Mouse (Mus musculus): ENCODE measurements around the gene Rasgrp3.

Gene Rasgrp3

GRCm38 (mm10) chr17:75506097-75506675 lies 70.5 kb downstream of the Rasgrp3 start:
- DNase-seq: no peak

DNA sequence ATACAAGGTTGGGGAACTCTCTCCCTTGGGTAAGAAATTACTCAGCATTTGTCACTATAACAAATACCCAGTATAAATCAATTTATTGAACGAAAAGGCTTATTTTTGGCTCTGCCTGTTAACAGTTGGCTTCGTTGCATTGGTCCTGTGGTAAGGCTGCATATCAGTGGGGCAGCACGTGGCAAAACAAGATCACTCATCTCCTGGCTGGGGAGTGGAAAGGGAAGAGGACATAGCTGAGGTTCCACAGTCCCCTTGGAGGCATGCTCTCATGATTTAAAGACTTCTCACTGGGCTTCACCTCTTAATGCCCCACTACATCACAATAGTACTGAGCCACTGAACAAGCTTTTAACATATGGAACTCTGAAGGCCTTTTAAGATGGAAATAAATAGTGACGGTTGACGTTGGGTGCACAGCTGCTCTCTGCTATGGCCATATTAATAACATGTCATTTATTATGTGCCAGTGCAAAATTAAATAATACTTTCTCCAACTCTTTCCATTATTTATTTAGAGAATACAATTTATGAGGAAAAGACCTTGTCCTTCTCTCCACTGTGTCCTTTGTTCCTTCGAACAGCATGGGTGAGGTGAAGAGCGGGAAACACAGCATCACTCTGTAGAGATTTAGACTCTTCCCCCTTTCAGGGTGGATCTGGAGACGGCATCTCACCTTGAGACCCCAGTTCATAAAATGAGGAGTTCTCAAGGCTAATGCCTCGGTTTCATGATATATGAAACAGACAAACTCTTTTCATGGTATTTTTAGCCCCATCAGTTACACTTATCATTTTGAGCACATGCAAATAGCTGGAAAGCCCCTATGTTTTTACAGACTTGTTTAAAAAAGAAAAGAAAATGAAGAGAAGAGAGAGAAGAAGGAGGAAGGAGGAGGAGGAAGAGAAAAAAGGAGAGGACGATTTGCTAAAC lies 71.3 kb downstream of the Rasgrp3 start:
- DNase-seq: no peak

DNA sequence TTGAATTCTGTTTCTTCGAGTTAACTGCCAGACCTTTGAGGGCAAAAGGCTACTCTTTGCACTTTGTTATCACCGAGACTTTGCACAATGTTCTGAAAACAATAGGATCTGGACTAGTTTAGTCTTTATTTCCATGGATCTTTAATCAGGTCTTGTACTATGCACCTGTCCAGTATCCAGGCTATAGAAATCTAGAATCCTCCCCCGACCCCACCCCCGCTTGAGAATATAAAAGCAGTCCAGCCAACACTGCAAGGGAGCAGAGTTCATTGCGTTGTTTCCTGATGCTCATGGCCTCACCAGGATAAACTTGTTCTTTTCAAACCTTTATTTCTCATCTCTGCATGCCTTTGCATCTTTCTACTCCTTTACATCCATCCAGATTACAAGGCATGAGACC lies 73.6 kb downstream of the Rasgrp3 start:
- DNase-seq: no peak

- peak; percentile 29 for DNase-seq
Measured at GRCm38 (mm10) chr17:75516591-75516990, 80.9 kb downstream of the Rasgrp3 start.

DNA sequence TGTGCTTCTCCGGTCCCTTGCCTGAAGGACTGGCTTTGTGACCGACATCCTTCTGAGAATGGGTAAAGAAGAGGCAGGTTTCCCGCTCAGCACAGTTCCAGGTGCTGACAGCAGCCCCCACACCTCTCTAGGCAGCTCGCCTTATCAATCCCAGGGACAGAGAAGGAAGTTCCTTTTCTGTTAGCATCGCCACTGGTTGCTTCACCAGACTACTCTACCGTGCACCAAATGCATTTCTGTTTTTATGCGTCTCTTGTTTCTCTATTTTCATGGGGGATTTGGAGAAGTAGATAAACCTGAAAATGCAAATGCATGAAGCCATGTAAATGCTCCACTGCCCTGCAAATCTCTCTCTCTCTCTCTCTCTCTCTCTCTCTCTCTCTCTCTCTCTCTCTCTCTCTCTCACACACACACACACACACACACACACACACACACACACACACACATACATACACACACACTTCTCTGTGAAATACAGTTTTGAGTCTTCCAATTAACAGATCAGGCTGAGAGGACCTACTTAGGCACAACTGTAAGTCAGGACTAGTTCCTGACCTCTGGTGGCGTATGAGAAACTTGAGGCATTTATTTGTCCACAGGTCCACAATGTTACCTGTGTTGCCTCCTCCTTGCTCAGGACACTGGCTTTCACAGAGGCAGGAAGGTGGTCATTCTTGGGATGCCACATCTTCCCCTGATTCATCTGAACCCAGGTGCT lies 82.6 kb downstream of the Rasgrp3 start:
- DNase-seq: no peak

- DNase-seq: no peak
Measured at GRCm38 (mm10) chr17:75519239-75519900, 83.7 kb downstream of the Rasgrp3 start.

GRCm38 (mm10) chr17:75521236-75521842 lies 85.6 kb downstream of the Rasgrp3 start:
- no peak for DNase-seq

DNA sequence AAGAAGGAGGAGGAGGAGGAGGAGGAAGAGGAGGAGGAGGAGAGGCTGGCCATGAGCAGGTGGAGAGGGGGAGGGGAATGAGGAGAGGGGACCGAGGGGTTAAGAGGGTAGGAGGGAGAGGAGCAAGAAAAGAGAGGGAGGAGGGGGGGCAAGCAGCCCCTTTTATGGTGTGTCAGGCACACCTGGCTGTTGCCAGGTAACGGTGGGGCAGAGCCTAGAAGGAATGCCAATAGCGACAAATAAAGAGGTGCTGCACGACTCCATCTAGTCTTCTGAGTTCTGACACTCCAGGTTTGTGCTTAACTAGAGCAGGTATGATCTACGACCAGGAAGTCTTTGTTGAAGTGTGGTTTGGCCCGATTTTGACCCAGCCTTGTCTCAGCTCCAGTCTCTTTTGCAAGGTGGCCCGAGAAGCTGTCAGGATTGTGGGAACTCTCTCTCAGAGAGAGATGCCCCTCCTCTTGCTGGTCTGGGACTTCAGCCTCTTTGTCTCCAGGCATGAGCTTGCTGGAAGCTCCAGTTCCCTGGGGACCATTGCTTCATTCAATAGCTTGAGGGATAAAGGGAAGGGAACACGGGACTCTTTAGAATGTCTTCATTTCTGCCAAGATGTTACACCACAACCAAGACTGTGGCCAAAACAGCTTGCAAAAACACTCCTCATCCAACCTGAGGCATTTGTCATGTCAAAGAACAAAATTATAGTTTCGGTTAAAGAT lies 86.8 kb downstream of the Rasgrp3 start:
- peak; percentile 24 for DNase-seq

DNA sequence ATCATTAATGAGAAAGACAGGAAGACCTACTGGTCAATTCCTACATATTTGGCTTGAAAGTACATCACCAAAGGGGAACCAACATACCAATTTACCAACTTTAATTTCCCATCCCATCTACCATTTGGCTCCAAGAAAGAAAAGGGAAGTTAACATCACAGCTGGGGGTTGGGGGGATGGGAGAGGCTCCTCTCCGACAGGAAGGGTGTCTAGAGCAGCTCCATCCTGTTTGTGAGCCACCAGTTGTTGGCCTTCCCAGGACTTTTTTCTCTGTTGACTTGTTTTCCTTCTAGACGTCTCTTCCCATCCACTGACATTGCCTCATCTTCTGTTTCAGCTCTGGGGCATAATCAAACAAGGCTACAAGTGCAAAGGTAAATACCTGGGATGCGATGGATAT lies 88.1 kb downstream of the Rasgrp3 start:
- peak; percentile 65 for DNase-seq

DNA sequence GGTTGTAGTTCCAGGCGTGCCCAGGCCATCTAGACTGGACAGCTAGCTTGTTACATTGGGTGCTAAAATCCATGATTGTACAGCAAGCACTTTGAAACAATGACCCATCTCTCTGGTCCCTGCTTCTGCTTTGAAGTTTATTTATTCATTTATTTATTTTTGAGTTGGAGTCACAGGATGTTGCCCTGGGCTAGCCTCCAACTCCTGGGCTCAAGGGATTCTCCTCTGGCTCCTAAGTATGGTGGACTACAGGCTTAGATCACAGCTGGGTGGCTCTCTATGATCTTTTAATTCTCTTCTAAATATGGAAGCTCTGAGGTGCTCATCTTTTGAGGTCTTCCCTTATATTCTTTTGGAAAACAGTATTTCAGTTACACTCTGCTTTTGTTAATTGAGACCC lies 90.7 kb downstream of the Rasgrp3 start:
- DNase-seq: no peak

GRCm38 (mm10) chr17:75529222-75529935 lies 93.7 kb downstream of the Rasgrp3 start:
- DNase-seq: no peak

DNA sequence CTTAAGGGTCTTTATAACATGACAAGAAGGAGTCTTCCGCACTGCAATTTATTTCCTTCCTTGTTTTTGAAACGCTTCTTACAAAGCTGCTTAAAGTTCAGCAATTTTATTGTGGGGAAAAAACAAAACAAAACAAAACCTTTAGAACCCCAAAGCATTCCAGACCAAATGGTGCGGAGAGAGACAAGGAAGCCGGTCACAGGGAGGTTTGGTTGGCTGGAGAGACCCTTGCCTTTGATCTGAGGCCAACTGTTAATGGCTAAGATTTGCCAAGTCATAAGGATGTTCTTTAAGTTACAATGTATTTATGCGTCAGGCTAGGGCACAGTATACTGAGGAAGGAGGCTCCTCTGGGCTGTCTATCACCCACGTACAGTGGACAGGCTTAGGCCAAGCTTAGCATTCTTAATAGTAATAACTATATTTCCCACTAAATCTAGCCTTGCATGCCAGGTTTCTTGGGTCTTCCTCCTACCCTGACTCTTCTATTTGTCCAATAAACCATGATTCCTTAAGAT lies 96.8 kb downstream of the Rasgrp3 start:
- no peak for DNase-seq

DNA sequence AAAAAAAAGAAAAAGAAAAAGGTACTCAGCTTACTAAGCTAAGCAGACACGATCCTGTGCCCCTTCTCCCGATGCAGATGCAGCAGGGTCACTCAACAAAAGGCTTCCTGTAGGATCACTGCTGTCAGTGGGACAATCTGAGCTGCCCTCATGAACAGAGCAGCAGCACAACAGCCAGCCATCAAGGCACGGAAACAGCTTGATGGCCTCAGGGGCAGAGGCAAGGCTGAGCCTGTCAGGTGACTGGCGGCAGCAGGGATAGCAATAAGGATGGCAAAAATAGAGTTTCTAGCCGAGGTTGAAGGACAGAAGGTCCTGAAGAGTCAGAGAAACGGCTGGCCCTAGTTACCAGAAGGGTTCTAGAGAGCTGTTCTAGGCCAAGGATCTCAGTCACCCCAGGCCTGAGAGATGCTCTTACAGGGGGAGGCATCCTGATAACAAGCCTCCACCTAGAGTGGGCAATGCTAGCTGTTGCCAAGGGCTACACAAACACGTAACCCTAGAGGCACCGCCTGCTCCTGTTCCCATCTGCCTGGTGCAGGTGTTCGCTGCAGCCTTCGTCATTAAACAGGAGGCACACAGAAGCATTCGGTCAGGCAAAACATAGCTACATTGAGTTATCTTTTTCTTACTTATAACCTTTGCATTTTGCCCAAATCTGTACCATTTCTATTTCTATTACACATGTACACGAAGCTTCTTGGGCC lies 98.8 kb downstream of the Rasgrp3 start:
- DNase-seq: no peak

GRCm38 (mm10) chr17:75535612-75536011 lies 99.9 kb downstream of the Rasgrp3 start:
- DNase-seq: no peak

DNA sequence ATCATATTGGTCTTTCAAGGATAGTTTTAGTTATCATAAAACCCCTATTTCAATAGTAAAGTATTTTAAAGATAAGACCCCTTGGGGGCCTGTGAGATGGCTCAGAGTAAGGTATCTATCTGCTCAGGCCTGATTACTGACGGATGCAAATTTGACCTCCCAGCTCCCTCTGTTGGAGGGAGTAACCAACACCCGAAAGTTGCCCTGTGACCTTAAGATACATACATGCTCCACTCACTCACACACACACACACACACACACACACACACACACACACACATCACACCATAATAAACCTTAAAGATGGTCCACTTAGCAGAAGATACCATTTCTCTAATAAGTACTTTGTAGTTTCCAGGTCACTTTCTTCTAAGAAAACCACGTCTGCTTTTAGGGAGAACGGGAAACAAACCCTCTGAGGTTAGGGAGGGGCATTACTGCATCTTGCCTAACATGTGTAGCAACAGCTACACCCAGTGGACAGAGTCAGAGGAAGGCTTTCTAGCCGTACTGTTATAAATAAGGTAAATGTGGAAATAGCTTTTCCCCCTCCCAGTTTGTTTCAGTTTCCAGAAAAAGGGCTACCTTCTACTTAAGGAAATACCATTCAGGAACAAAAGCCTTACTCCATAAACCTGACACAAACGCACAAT lies 100.8 kb downstream of the Rasgrp3 start:
- peak; percentile 75 for DNase-seq

GRCm38 (mm10) chr17:75537050-75537445 lies 101.4 kb downstream of the Rasgrp3 start:
- no peak for DNase-seq

DNA sequence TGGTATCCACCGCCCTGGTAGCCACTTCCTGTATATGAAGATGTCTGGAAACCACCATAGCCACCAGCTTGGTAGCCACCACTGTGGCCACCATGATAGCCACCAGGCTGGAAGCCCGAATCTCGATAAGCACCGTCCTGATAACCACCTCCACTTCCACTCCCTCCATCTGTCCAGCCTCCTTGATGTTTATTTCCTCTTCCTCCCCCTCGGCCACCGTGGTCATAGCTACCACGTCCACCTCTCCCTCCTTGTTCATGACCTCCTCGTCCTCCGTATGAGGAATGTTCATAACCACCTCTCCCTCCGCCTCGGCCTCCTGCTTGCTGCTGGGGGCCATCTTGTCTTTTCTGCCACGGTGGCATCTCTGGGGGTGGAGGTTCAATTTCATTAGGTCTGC lies 102.7 kb downstream of the Rasgrp3 start:
- DNase-seq: no peak

DNA sequence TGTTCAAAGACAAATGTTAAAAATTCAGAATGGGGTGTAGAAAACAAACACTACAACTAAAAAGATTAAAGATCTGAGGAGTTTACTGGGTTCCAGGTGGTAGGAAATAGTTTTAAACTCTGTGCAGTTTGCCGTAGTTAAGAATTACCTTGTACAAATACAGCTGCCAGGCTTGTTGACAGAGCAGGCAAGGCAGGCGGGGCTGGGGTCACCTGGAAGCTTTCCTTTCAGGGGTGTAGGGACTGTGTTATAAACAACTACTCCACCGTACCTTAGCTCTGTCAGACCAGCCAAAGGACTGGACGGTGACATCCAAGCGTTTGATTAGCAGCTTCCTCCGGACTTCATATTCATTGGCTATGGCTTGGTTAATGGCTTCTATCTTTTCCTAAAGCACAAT lies 103.4 kb downstream of the Rasgrp3 start:
- peak; percentile 17 for DNase-seq

DNA sequence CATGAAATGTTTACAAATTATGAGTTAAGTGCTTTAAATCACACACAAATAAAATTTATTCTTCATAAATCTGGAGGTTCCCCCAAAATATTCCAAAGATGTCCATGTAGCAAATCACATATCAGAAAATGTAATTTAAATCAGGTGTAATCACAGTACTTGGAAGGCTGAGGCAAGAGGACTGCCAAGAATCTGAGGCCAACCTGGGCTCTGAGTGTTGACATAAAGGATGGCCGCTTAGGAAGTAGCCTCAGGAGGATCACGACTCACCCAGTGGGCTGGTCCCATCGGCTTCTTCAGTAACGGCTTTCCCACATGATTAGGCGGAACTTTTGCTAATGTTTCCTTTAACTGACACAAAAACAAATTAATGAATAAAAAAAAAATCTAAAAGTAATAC lies 104.1 kb downstream of the Rasgrp3 start:
- DNase-seq: peak; percentile 27

- no peak for DNase-seq
Measured at GRCm38 (mm10) chr17:75543434-75543833, 107.7 kb downstream of the Rasgrp3 start.
